Mouse (Mus musculus) kidney, adult 11 months (tissue): ENCODE results near the gene Carmil2.

Experiments used
- DNase-seq: peaks from one replicate; pipeline ENCODE4 v3.0.0; 2022

The Carmil2 gene

DNA sequence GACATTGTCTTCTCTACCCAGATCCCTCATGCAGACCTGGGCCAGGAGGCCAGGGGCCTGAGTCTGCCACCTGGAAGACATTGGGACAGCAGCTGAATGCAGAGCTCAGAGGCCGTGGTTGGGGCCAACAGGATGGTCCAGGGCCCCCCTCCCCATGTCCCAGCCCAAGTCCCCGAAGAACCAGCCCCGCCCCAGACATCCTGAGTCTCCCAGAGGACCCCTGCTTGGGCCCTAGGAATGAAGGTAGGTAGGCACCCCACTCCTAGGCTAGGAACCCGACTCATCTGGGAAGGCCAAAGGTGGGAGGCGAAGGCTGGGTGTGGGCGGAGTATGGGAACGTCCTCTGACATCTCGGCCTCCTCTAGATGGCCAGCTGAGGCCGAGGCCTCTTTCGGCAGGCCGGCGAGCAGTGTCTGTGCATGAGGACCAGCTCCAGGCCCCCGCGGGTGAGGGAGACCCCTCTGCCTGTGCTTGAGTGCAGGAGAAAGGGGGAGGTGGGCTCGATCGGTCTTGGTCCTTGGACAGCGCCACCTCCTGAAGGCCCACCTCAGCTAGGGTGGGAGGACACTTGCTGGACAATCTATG is 11.2 kb downstream of the Carmil2 start:
- no peak for DNase-seq

DNA sequence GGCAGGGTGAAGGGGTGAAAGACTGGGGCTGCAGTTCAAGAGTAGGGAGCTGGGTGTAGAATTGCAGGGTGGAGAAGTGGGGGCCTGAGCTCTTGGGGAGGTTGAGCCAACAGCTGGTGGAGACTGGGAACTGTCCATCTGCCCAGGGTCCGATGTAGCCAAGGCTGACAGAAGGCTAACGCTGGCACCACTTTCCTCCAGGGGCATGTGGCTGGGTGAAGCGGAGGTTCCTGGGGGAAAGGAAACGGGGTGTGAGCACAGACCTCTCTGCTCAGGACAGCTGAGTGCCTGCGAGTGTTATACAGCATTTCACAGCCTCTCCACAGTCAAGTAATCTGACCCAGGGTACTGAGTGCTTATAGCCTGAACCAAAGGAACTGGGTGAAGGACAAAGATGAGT is 12.7 kb downstream of the Carmil2 start:
- no peak for DNase-seq

- no peak for DNase-seq
These were observed 13.6 kb downstream of the Carmil2 start for GRCm38 (mm10) chr8:105699488-105700215.

- DNase-seq = no peak
These were observed 14.5 kb downstream of the Carmil2 start for GRCm38 (mm10) chr8:105700566-105700965.

- peak; percentile 94 for DNase-seq
These were observed 15.1 kb downstream of the Carmil2 start, which contains the start of the genes Acd and Pard6a for GRCm38 (mm10) chr8:105700966-105701824. Gene Acd (minus strand): TSS chr8:105701102. Gene Pard6a (plus strand): TSS chr8:105701148.

DNA sequence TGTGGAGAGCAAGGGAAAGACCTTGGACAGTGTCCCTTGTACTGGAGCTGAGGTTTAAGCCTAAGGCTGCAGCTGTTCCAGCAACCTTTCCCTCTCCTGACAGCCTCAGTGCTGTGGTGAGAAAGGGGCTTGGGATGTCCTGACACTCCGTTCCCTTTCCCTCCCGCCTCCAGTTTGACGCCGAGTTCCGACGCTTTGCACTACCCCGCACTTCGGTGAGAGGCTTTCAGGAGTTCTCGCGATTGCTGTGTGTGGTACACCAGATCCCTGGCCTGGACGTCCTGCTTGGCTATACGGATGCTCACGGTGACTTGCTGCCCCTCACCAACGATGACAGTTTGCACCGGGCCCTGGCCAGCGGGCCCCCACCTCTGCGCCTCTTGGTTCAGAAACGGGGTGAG is 15.9 kb downstream of the Carmil2 start:
- DNase-seq = no peak

- no peak for DNase-seq
These were observed 16.8 kb downstream of the Carmil2 start for GRCm38 (mm10) chr8:105702731-105703415.

DNA sequence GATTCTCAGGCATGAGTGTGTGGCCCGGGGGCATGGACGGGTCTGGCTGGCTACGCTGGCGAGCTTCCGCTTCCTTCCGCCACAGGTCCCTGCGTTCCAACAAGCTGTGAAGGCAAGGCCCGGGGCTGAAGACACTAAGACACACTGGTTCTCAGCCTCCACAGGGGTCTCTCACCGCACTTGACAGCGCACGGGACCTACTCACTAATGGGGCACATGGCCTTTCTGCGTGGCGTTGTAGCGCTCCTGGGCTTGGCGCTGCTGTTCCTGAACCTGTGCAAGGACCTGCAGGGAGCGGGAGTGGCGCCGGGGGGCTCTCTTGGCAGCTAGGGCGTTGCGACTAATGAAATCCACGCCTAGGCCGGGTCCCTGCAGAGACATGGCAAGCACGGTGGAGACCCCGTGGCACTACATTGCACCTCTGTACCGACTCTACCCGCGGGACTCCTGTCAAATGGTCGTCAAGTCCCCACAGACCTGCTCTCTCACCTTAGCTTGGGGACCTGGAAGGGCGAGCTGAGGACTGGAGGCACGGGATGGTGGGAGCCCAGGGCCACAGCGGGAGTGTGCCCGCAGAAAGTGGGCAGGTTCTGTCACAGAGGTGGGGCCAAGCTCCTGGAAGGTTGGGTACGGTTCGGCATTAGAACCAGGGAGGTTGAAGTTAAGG is 18.2 kb downstream of the Carmil2 start:
- no peak for DNase-seq

GRCm38 (mm10) chr8:105704955-105705354 is 18.9 kb downstream of the Carmil2 start:
- DNase-seq = no peak

DNA sequence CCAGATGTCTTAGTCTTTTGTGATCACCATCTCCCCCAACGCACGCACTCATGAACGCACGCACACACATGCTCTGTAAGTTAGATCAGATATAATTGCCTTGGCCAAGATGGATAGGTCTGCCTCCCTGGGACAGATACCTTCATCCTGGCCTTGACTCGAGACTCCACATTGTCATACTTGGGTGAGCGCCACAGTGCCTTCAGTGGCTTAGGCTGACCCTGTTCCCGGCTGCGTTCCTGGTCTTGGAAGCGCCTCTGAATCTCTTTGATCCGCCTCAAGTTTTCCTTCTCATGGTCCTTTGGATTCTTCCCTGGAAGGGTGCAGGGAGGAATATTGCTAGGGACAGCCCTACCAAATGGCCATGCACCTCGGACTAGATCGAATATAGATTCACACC is 20.4 kb downstream of the Carmil2 start:
- no peak for DNase-seq

GRCm38 (mm10) chr8:105707498-105708403 is 21.7 kb downstream of the Carmil2 start, which contains the start of the genes 4933405L10Rik and Enkd1:
Gene 4933405L10Rik (plus strand): TSS chr8:105707655.
Gene Enkd1 (minus strand): TSS chr8:105708210.
- DNase-seq = peak; percentile 89

DNA sequence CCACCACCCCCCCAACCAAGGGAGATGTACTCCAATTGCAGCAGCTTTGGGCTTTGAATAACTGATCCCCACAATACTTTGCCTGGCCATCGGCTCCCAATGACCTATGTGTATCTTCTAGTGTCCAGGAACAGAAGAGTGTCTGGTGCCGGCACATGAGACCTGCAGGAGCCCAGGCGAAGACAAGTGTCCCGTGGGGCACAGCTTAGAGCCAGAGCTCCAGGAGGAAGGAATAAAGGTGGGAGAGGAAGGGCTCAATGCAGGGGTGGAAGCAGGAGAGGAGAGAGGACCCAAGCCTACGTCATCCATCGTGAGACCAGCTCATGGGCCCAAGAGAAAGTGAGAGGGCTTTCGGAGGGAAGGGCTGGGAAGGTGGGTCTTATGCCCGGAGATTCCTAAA is 22.6 kb downstream of the Carmil2 start:
- DNase-seq = no peak

DNA sequence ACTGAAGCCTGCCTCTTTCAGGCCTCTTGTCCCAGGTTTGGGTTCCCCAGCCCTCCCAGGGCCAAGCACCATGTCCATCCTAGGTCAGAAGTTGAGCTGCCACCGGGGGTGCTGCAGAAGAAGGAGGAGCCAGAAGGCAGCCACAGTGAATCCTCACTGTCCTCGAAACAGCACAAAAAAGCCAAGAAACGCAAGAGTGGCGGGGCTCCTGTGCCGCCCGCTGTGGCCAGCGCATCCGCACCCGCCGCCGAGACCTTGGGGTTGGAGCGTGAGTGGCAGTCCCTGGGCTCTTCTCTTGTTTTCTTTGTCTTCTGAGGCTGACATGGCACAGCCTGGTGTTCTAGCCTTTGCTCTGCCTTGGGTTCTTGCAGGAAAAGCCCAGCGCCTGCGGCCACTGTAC is 23.2 kb downstream of the Carmil2 start:
- no peak for DNase-seq

- DNase-seq = no peak
These were observed 26.2 kb downstream of the Carmil2 start for GRCm38 (mm10) chr8:105712286-105712685.

DNA sequence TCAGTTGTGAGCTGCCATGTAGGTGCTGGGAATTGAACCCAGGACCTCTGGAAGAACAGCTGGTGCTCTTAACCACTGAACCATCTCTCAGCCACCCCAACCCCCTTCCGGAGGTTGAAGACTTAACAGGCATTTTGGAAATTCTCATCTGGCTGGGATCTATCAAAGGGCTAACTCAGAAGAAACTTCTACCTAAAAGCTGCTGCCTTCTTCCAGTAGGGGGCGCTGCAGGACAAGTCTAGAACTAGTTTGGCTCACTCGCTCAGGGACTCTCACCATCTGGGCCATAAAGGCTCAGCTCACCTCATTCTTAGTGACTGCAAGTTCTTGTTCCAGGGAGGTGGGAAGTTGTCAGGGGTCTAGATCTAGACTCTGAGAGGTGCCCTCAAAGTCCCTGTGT is 28.1 kb downstream of the Carmil2 start:
- DNase-seq = peak; percentile 72

- no peak for DNase-seq
These were observed 29.0 kb downstream of the Carmil2 start for GRCm38 (mm10) chr8:105715042-105715441.

GRCm38 (mm10) chr8:105716302-105716945 is 30.4 kb downstream of the Carmil2 start:
- DNase-seq = no peak

GRCm38 (mm10) chr8:105719637-105720036 is 33.6 kb downstream of the Carmil2 start:
- no peak for DNase-seq

- DNase-seq = no peak
These were observed 36.8 kb downstream of the Carmil2 start for GRCm38 (mm10) chr8:105722861-105723260.

GRCm38 (mm10) chr8:105725726-105726125 is 39.7 kb downstream of the Carmil2 start:
- no peak for DNase-seq
